Mouse (Mus musculus): ENCODE data around the gene Enpp3. TPM values are rescaled to one million over a fixed set of nuclear protein-coding genes. Genes with fewer than 3 reads are reported as not detected.

Gene Enpp3
- polyA plus RNA-seq, 1 experiment from 2014 or later = 3.3 TPM

- WGBS = 84% methylated on average over 8 of the region's 8 CpGs
- no peak overlapping the region for H3K27ac ChIP-seq (ENCODE audit: low read depth, low read length)
- no peaks in the 10 kb centered on the region for H3K36me3 ChIP-seq (ENCODE audit: control insufficient read depth, insufficient read depth, low read length)
- H3K27me3 ChIP-seq (ENCODE audit: control insufficient read depth, insufficient read depth, low read length) = no peaks in the 10 kb centered on the region
- no peaks in the 10 kb centered on the region for H3K4me1 ChIP-seq (ENCODE audit: control insufficient read depth, insufficient read depth, low read length)
- no peak overlapping the region for H3K4me2 ChIP-seq (ENCODE audit: low read depth, low read length)
- no peaks in the 10 kb centered on the region for H3K9me3 ChIP-seq (ENCODE audit: control insufficient read depth, low read length)
- H3K4me3 ChIP-seq (ENCODE audit: low read depth, low read length) = no peak overlapping the region
- no peak overlapping the region for H3K9ac ChIP-seq (replicated peaks; ENCODE audit: low read depth, low read length)
- ATAC-seq (ENCODE audit: low read depth) = no peak
Observed at GRCm38 (mm10) chr10:24758326-24758915, 84.2 kb downstream of the Enpp3 start.

GRCm38 (mm10) chr10:24754874-24755540, 87.6 kb downstream of the Enpp3 start:
- H3K4me2 ChIP-seq (ENCODE audit: low read depth, low read length) = no peak overlapping the region
- H3K27me3 ChIP-seq (ENCODE audit: control insufficient read depth, insufficient read depth, low read length) = no peaks in the 10 kb centered on the region
- H3K36me3 ChIP-seq (ENCODE audit: control insufficient read depth, insufficient read depth, low read length) = no peaks in the 10 kb centered on the region
- WGBS = 35% methylated on average over 9 of the region's 9 CpGs
- no peaks in the 10 kb centered on the region for H3K4me1 ChIP-seq (ENCODE audit: control insufficient read depth, insufficient read depth, low read length)
- no peak overlapping the region for H3K4me3 ChIP-seq (ENCODE audit: low read depth, low read length)
- H3K27ac ChIP-seq (ENCODE audit: low read depth, low read length) = no peak overlapping the region
- no peak overlapping the region for H3K9ac ChIP-seq (replicated peaks; ENCODE audit: low read depth, low read length)
- no peak for ATAC-seq (ENCODE audit: low read depth)
- no peaks in the 10 kb centered on the region for H3K9me3 ChIP-seq (ENCODE audit: control insufficient read depth, low read length)

GRCm38 (mm10) chr10:24754251-24754835, 88.3 kb downstream of the Enpp3 start:
- 51% methylated on average over 11 of the region's 11 CpGs for WGBS
- no peaks in the 10 kb centered on the region for H3K4me1 ChIP-seq (ENCODE audit: control insufficient read depth, insufficient read depth, low read length)

DNA sequence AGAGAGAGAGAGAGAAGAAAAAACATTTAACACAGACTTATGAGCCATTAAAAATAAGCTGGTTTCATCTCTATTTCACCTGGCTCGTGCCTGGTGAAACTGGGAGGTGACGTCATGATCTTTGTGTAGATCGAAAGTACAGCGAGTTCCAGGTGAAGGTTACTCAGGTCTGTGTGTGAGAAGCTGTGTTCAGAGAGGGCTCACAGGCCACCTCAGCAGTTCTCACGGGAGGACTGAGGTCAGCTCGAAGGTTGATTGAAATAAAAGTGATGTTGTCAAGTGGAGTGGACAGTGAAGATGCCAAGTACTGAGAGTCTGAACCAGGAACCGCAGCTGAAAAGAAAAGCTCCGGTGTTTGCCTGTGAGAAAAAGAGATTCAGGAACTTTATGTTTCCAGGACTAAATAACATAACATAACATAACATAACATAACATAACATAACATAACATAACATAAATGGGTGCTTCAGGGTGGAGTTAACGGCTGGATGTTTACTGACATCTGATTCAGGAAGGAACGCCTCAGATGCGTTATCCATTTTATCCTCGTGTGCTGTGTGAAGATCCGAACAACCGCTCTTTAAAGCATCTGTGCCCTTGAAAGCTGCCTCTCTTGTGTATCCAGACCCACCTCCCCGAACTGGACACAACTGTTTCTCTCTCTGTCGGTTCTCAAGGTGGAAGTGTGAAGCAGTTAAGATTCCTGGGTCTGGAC, 88.9 kb downstream of the Enpp3 start:
- no peak for ATAC-seq (ENCODE audit: low read depth)
- H3K4me3 ChIP-seq (ENCODE audit: low read depth, low read length) = no peak overlapping the region

More at GRCm38 (mm10) chr10:24754251-24754835, 88.3 kb downstream of the Enpp3 start:
- Histone ChIP-seq H3K4me3 (ENCODE audit: low read depth, low read length) (no peak overlapping the region), H3K27me3 (ENCODE audit: control insufficient read depth, insufficient read depth, low read length) (no peaks in the 10 kb centered on the region), H3K9me3 (ENCODE audit: control insufficient read depth, low read length) (no peaks in the 10 kb centered on the region), H3K36me3 (ENCODE audit: control insufficient read depth, insufficient read depth, low read length) (no peaks in the 10 kb centered on the region), H3K9ac (replicated peaks; ENCODE audit: low read depth, low read length) (no peak overlapping the region), H3K27ac (ENCODE audit: low read depth, low read length) (no peak overlapping the region), H3K4me2 (ENCODE audit: low read depth, low read length) (peak overlapping the region; percentile 6; the same call in 1 of the 2 replicates)
- ATAC-seq (ENCODE audit: low read depth) = no peak

DNA sequence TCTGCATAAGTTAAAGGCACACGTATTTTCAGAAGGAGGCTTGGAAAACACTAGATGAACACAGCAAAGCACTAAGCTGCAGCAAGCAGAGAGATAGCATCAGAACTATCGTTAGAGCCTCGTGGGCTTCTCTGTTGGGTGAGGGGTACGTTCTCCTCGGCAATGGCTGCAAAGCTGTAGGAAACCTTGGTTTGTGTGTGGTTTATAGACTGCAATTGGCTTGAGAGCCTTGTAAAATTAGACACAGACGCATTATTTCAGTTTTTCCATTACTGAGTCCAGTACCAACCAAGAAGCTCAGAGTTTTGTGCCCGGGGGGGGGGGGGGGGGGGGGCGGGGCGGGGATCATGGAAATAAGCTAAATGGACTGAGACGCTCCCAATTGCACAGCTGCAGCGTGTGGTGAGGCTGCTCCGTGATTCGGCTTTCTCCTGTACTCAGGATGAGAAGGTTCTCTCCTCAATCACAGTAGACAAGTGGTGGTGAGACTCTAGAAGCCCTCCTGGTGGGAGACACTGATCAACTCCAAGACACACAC, 99.6 kb downstream of the Enpp3 start:
- Histone ChIP-seq H3K4me2 (ENCODE audit: low read depth, low read length) (no peak overlapping the region), H3K36me3 (ENCODE audit: control insufficient read depth, insufficient read depth, low read length) (no peaks in the 10 kb centered on the region), H3K4me3 (ENCODE audit: low read depth, low read length) (no peak overlapping the region), H3K27ac (ENCODE audit: low read depth, low read length) (no peak overlapping the region), H3K27me3 (ENCODE audit: control insufficient read depth, insufficient read depth, low read length) (no peaks in the 10 kb centered on the region), H3K9me3 (ENCODE audit: control insufficient read depth, low read length) (no peaks in the 10 kb centered on the region), H3K4me1 (ENCODE audit: control insufficient read depth, insufficient read depth, low read length) (no peaks in the 10 kb centered on the region), H3K9ac (replicated peaks; ENCODE audit: low read depth, low read length) (no peak overlapping the region)
- WGBS = 59% methylated on average over 12 of the region's 13 CpGs
- no peak for ATAC-seq (ENCODE audit: low read depth)

More for the DNA sequence above, 88.9 kb downstream of the Enpp3 start:
- H3K27me3 ChIP-seq (ENCODE audit: control insufficient read depth, insufficient read depth, low read length) = no peaks in the 10 kb centered on the region
- H3K9ac ChIP-seq (replicated peaks; ENCODE audit: low read depth, low read length) = no peak overlapping the region
- H3K36me3 ChIP-seq (ENCODE audit: control insufficient read depth, insufficient read depth, low read length) = no peaks in the 10 kb centered on the region
- H3K27ac ChIP-seq (ENCODE audit: low read depth, low read length) = no peak overlapping the region
- no peaks in the 10 kb centered on the region for H3K4me1 ChIP-seq (ENCODE audit: control insufficient read depth, insufficient read depth, low read length)
- H3K9me3 ChIP-seq (ENCODE audit: control insufficient read depth, low read length) = no peaks in the 10 kb centered on the region
- WGBS = 75% methylated on average over 16 of the region's 16 CpGs
- H3K4me2 ChIP-seq (ENCODE audit: low read depth, low read length) = no peak overlapping the region

DNA sequence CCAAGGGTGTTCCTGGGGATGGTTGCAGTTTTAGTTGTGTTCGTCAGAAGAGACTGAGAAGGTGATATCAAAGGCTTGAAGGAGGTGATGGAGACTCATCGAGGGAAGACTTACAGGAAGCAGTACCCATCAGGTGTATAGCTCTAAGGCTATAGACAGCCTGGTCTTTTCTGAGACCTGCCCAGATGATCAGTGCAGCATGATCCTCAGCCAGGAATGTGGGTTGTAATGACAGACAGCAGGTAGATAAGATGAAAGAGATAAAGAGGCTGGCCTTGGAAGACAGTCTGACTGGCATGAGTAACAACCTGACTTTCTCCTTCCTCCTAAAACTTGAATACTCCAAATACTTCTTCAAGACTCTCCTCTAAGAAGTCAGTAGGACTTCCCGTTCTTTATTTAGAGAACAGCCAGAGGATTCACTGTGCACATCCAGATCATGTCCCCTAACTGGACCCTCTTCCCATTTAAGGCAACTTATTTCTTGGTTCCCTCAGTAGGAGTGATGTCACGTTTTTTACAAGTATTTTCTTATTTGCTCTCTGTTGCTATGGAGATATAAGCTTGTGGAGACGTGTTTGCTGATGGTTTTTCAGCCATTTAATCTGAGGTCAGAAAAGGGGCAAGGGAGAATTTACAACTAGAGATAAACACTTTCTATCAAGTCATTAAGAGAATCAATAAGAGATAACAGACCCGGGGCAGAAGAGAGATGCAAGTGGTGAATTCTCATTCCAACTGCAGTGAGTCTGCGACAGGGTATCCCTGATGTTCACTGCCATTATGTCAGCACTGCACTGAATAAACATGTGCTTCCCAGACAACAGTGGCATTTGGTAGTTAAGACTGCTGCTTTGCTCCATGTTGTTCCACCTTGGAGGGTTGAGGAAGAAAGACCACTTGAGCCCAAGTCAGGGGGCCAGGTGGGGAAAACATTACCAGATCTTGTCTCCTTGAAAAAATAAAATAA, 101.1 kb downstream of the Enpp3 start:
- 67% methylated on average over 7 of the region's 7 CpGs for WGBS
- peak; percentile 56; the same call in 1 of the 2 replicates for ATAC-seq (ENCODE audit: low read depth)
- H3K9ac ChIP-seq (replicated peaks; ENCODE audit: low read depth, low read length) = no peak overlapping the region

GRCm38 (mm10) chr10:24739171-24739570, 103.5 kb downstream of the Enpp3 start:
- Histone ChIP-seq H3K4me2 (ENCODE audit: low read depth, low read length) (no peak overlapping the region), H3K27me3 (ENCODE audit: control insufficient read depth, insufficient read depth, low read length) (no peaks in the 10 kb centered on the region), H3K9me3 (ENCODE audit: control insufficient read depth, low read length) (no peaks in the 10 kb centered on the region), H3K36me3 (ENCODE audit: control insufficient read depth, insufficient read depth, low read length) (no peaks in the 10 kb centered on the region), H3K4me3 (ENCODE audit: low read depth, low read length) (no peak overlapping the region), H3K27ac (ENCODE audit: low read depth, low read length) (no peak overlapping the region), H3K9ac (replicated peaks; ENCODE audit: low read depth, low read length) (no peak overlapping the region), H3K4me1 (ENCODE audit: control insufficient read depth, insufficient read depth, low read length) (no peaks in the 10 kb centered on the region)
- 78% methylated on average over 2 of the region's 2 CpGs for WGBS
- ATAC-seq (ENCODE audit: low read depth) = no peak

More for the DNA sequence above, 101.1 kb downstream of the Enpp3 start:
- Histone ChIP-seq H3K4me2 (ENCODE audit: low read depth, low read length) (no peak overlapping the region), H3K4me1 (ENCODE audit: control insufficient read depth, insufficient read depth, low read length) (no peaks in the 10 kb centered on the region), H3K36me3 (ENCODE audit: control insufficient read depth, insufficient read depth, low read length) (no peaks in the 10 kb centered on the region), H3K27ac (ENCODE audit: low read depth, low read length) (no peak overlapping the region), H3K4me3 (ENCODE audit: low read depth, low read length) (no peak overlapping the region), H3K9me3 (ENCODE audit: control insufficient read depth, low read length) (no peaks in the 10 kb centered on the region), H3K27me3 (ENCODE audit: control insufficient read depth, insufficient read depth, low read length) (no peaks in the 10 kb centered on the region)

DNA sequence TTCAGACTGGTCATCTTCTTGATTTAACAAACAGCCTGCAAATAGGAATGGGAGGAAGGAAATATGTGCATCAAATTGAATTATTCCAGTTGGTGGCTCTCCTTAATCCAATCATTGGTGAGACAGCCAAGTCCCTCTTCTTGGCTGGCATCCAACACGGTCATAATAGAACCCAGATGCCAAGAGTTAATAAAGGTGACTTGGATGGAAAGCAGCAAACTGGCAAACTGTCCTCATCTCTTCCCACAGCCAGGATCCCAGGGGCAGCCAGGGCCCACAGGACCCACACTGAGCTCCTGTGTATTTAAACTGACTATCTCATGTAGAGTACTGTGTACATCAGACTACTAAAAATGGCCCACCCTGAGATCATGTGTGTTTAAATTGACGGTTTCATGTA, 104.2 kb downstream of the Enpp3 start:
- H3K9me3 ChIP-seq (ENCODE audit: control insufficient read depth, low read length) = no peaks in the 10 kb centered on the region
- no peaks in the 10 kb centered on the region for H3K4me1 ChIP-seq (ENCODE audit: control insufficient read depth, insufficient read depth, low read length)
- no peaks in the 10 kb centered on the region for H3K27me3 ChIP-seq (ENCODE audit: control insufficient read depth, insufficient read depth, low read length)
- ATAC-seq (ENCODE audit: low read depth) = no peak; the same call in 1 of the 2 replicates
- H3K4me3 ChIP-seq (ENCODE audit: low read depth, low read length) = no peak overlapping the region
- 85% methylated on average over 2 of the region's 2 CpGs for WGBS
- no peak overlapping the region for H3K27ac ChIP-seq (ENCODE audit: low read depth, low read length)
- no peak overlapping the region for H3K9ac ChIP-seq (replicated peaks; ENCODE audit: low read depth, low read length)
- H3K4me2 ChIP-seq (ENCODE audit: low read depth, low read length) = no peak overlapping the region
- no peaks in the 10 kb centered on the region for H3K36me3 ChIP-seq (ENCODE audit: control insufficient read depth, insufficient read depth, low read length)
